Mouse (Mus musculus): ENCODE measurements at regions not wholly inside any gene's neighbourhood (a gene's known extent, or its start where the extent isn't known, plus 50 kb on each side); places are given as distances from the start of the nearest gene placed in this dataset.

GRCm38 (mm10) chr14:9191664-9192063, 525.6 kb upstream of the 4930452B06Rik start:
- DNase-seq (ENCODE audit: low spot score): no peak

- DNase-seq (ENCODE audit: low spot score): no peak
These were observed 495.3 kb upstream of the 4930452B06Rik start for GRCm38 (mm10) chr14:9161336-9161735.

GRCm38 (mm10) chr14:9157941-9158340, 491.9 kb upstream of the 4930452B06Rik start:
- no peak for DNase-seq (ENCODE audit: low spot score)

GRCm38 (mm10) chr14:9150841-9151240, 484.8 kb upstream of the 4930452B06Rik start:
- DNase-seq (ENCODE audit: low spot score): no peak

- no peak for DNase-seq (ENCODE audit: low spot score)
These were observed 480.7 kb upstream of the 4930452B06Rik start for GRCm38 (mm10) chr14:9146595-9147219.

- DNase-seq (ENCODE audit: low spot score): no peak
These were observed 439.7 kb upstream of the 4930452B06Rik start for GRCm38 (mm10) chr14:9105708-9106107.

GRCm38 (mm10) chr14:9089625-9090326, 423.7 kb upstream of the 4930452B06Rik start:
- no peak for DNase-seq (ENCODE audit: low spot score)

- no peak for DNase-seq (ENCODE audit: low spot score)
These were observed 421.1 kb upstream of the 4930452B06Rik start for GRCm38 (mm10) chr14:9087103-9087502.

GRCm38 (mm10) chr14:9079632-9080031, 413.6 kb upstream of the 4930452B06Rik start:
- no peak for DNase-seq (ENCODE audit: low spot score)

GRCm38 (mm10) chr14:9079014-9079413, 413.0 kb upstream of the 4930452B06Rik start:
- DNase-seq (ENCODE audit: low spot score): no peak

- DNase-seq (ENCODE audit: low spot score): no peak
These were observed 405.1 kb upstream of the 4930452B06Rik start for GRCm38 (mm10) chr14:9071176-9071575.

- DNase-seq (ENCODE audit: low spot score): no peak
These were observed 394.0 kb upstream of the 4930452B06Rik start for GRCm38 (mm10) chr14:9060058-9060457.

GRCm38 (mm10) chr14:9028811-9029210, 362.8 kb upstream of the 4930452B06Rik start:
- no peak for DNase-seq (ENCODE audit: low spot score)

- DNase-seq (ENCODE audit: low spot score): no peak
These were observed 349.8 kb upstream of the 4930452B06Rik start for GRCm38 (mm10) chr14:9015826-9016225.

- DNase-seq (ENCODE audit: low spot score): no peak
These were observed 337.0 kb upstream of the 4930452B06Rik start for GRCm38 (mm10) chr14:9003034-9003433.

GRCm38 (mm10) chr14:9000408-9001092, 334.5 kb upstream of the 4930452B06Rik start:
- no peak for DNase-seq (ENCODE audit: low spot score)

- DNase-seq (ENCODE audit: low spot score): no peak
These were observed 333.8 kb upstream of the 4930452B06Rik start for GRCm38 (mm10) chr14:8999815-9000214.

GRCm38 (mm10) chr14:8993421-8993820, 327.4 kb upstream of the 4930452B06Rik start:
- DNase-seq (ENCODE audit: low spot score): no peak

- no peak for DNase-seq (ENCODE audit: low spot score)
These were observed 319.2 kb upstream of the 4930452B06Rik start for GRCm38 (mm10) chr14:8985086-8985793.

- DNase-seq (ENCODE audit: low spot score): no peak
These were observed 295.5 kb upstream of the 4930452B06Rik start for GRCm38 (mm10) chr14:8961554-8961953.

- no peak for DNase-seq (ENCODE audit: low spot score)
These were observed 286.9 kb upstream of the 4930452B06Rik start for GRCm38 (mm10) chr14:8952853-8953397.

GRCm38 (mm10) chr14:8948751-8949150, 282.7 kb upstream of the 4930452B06Rik start:
- DNase-seq (ENCODE audit: low spot score): no peak

Measured in testis, postnatal 10 days (tissue).